Mouse (Mus musculus): ENCODE measurements around the gene Zfp609. TPM values are rescaled to one million over a fixed set of nuclear protein-coding genes. Genes with fewer than 3 reads are reported as not detected.
"Not testable (repeated sequence)": the region's sequence is repeated elsewhere in the genome, so short reads cannot be mapped to it uniquely, and the experiment has no call there.

Gene Zfp609
- total RNA-seq, 2 experiments from 2014 or later: 41.3 to 42.2 TPM

GRCm38 (mm10) chr9:65695646-65696045 lies 131.7 kb downstream of the Zfp609 start:
- peak in 1 of 2 experiments; percentile 73 for DNase-seq (ENCODE audit: extremely low spot score in 1 of 2, low spot score in 2 of 2)
- intact Hi-C loops (cut with DNase I): loop anchor here (2.0 to 10.0 kb wide), 3 partner anchors 132 to 299 kb away; partner anchors contain the start of gene Zfp609

GRCm38 (mm10) chr9:65692959-65693603 lies 134.3 kb downstream of the Zfp609 start:
- DNase-seq (ENCODE audit: extremely low spot score in 1 of 2, low spot score in 2 of 2): no peak
- intact Hi-C loops (cut with DNase I): loop anchor here (10.0 kb wide), 1 partner anchor 302 kb away; no protein-coding TSS in a partner anchor

- no peak for DNase-seq (ENCODE audit: extremely low spot score in 1 of 2, low spot score in 2 of 2)
- intact Hi-C loops (cut with DNase I): loop anchor here (10.0 kb wide), 1 partner anchor 302 kb away; no protein-coding TSS in a partner anchor
Measured at GRCm38 (mm10) chr9:65692466-65692865, 134.9 kb downstream of the Zfp609 start.

GRCm38 (mm10) chr9:65689869-65690268 lies 137.5 kb downstream of the Zfp609 start:
- intact Hi-C loops (cut with DNase I): loop anchor here (10.0 kb wide), 1 partner anchor 305 kb away; no protein-coding TSS in a partner anchor
- DNase-seq (ENCODE audit: extremely low spot score in 1 of 2, low spot score in 2 of 2): not testable (repeated sequence)

- intact Hi-C loops (cut with DNase I): no loop called here
- DNase-seq (ENCODE audit: extremely low spot score in 1 of 2, low spot score in 2 of 2): no peak
Measured at GRCm38 (mm10) chr9:65684704-65685103, 142.7 kb downstream of the Zfp609 start.

GRCm38 (mm10) chr9:65682994-65683393 lies 144.4 kb downstream of the Zfp609 start:
- DNase-seq (ENCODE audit: extremely low spot score in 1 of 2, low spot score in 2 of 2): no peak
- intact Hi-C loops (cut with DNase I): no loop called here

GRCm38 (mm10) chr9:65682183-65682582 lies 145.2 kb downstream of the Zfp609 start:
- intact Hi-C loops (cut with DNase I): no loop called here
- no peak for DNase-seq (ENCODE audit: extremely low spot score in 1 of 2, low spot score in 2 of 2)

- no peak for DNase-seq (ENCODE audit: extremely low spot score in 1 of 2, low spot score in 2 of 2)
- intact Hi-C loops (cut with DNase I): no loop called here
Measured at GRCm38 (mm10) chr9:65681634-65681940, 145.8 kb downstream of the Zfp609 start.

GRCm38 (mm10) chr9:65680938-65681633 lies 146.3 kb downstream of the Zfp609 start:
- intact Hi-C loops (cut with DNase I): no loop called here

GRCm38 (mm10) chr9:65679181-65679761 lies 148.1 kb downstream of the Zfp609 start:
- intact Hi-C loops (cut with DNase I): no loop called here
- DNase-seq (ENCODE audit: extremely low spot score in 1 of 2, low spot score in 2 of 2): peak in 1 of 2 experiments; percentile 75

More at GRCm38 (mm10) chr9:65680938-65681633, 146.3 kb downstream of the Zfp609 start:
- no peak for DNase-seq (ENCODE audit: extremely low spot score in 1 of 2, low spot score in 2 of 2)

- no peak for DNase-seq (ENCODE audit: extremely low spot score in 1 of 2, low spot score in 2 of 2)
- intact Hi-C loops (cut with DNase I): no loop called here
Measured at GRCm38 (mm10) chr9:65677119-65677462, 150.3 kb downstream of the Zfp609 start.

- intact Hi-C loops (cut with DNase I): no loop called here
- DNase-seq (ENCODE audit: extremely low spot score in 1 of 2, low spot score in 2 of 2): peak; percentile 95 to 99
Measured at GRCm38 (mm10) chr9:65676358-65677118, 150.8 kb downstream of the Zfp609 start.

GRCm38 (mm10) chr9:65675461-65676357 lies 151.7 kb downstream of the Zfp609 start:
- DNase-seq (ENCODE audit: extremely low spot score in 1 of 2, low spot score in 2 of 2): no peak
- intact Hi-C loops (cut with DNase I): no loop called here

- no peak for DNase-seq (ENCODE audit: extremely low spot score in 1 of 2, low spot score in 2 of 2)
- intact Hi-C loops (cut with DNase I): no loop called here
Measured at GRCm38 (mm10) chr9:65672996-65673395, 154.4 kb downstream of the Zfp609 start.

GRCm38 (mm10) chr9:65671431-65671931 lies 155.9 kb downstream of the Zfp609 start:
- peak in 1 of 2 experiments; percentile 88 for DNase-seq (ENCODE audit: extremely low spot score in 1 of 2, low spot score in 2 of 2)
- intact Hi-C loops (cut with DNase I): no loop called here

GRCm38 (mm10) chr9:65667701-65668100 lies 159.7 kb downstream of the Zfp609 start, which contains the start of gene Oaz2:
Oaz2 (plus strand) TSS chr9:65668001.
- DNase-seq (ENCODE audit: extremely low spot score in 1 of 2, low spot score in 2 of 2): no peak
- intact Hi-C loops (cut with DNase I): loop anchor here (5.0 kb wide), 1 partner anchor 185 kb away; no protein-coding TSS in a partner anchor

GRCm38 (mm10) chr9:65666042-65666441 lies 161.3 kb downstream of the Zfp609 start:
- intact Hi-C loops (cut with DNase I): loop anchor here (5.0 kb wide), 1 partner anchor 186 kb away; no protein-coding TSS in a partner anchor
- peak; percentile 46 to 82 for DNase-seq (ENCODE audit: extremely low spot score in 1 of 2, low spot score in 2 of 2)

- peak in 1 of 2 experiments; percentile 52 for DNase-seq (ENCODE audit: extremely low spot score in 1 of 2, low spot score in 2 of 2)
- intact Hi-C loops (cut with DNase I): loop anchor here (5.0 kb wide), 1 partner anchor 142 kb away; the partner anchor contains the start of gene Ankdd1a
Measured at GRCm38 (mm10) chr9:65664163-65664562, 163.2 kb downstream of the Zfp609 start.

All from left cerebral cortex, postnatal 10 days (tissue).